Mouse (Mus musculus) liver, embryonic 11.5 days (tissue): ENCODE results near the gene Plxnb2. TPM values are rescaled to one million over a fixed set of nuclear protein-coding genes. Genes with fewer than 3 reads are reported as not detected.

Experiments used
- ATAC-seq: fragments of 200-750 bp; cut with Nextera tagmentation; replicated peaks from 2 replicates; pipeline ENCODE4 v1.8.0; 2017; ENCODE audit warnings: moderate number of reproducible peaks, mild to moderate bottlenecking, moderate TSS enrichment, moderate library complexity; ENCODE audit not compliant: low FRiP score
- DNase-seq: peaks from one replicate; pipeline ENCODE4 v3.0.0-alpha.2; 2017; ENCODE audit warnings: low spot score
- H3K27ac ChIP-seq: fragments of 300-500 bp; sonication (generic); 2 replicates; pipeline ENCODE4 v1.5.1; 2014; ENCODE audit warnings: mild to moderate bottlenecking, low read depth, low read length, control low read depth
- H3K27me3 ChIP-seq: fragments of 300-500 bp; sonication (generic); replicated peaks from 2 replicates; pipeline ENCODE4 v1.6.1; 2014; ENCODE audit warnings: low read length, mixed read lengths; ENCODE audit not compliant: control insufficient read depth, insufficient read depth
- H3K36me3 ChIP-seq: fragments of 300-500 bp; sonication (generic); 2 replicates; pipeline ENCODE4 v1.6.1; 2014; ENCODE audit warnings: mild to moderate bottlenecking, low read length, moderate library complexity, mixed read lengths; ENCODE audit not compliant: control insufficient read depth, insufficient read depth
- H3K4me1 ChIP-seq: fragments of 300-500 bp; sonication (generic); replicated peaks from 2 replicates; pipeline ENCODE4 v1.6.1; 2014; ENCODE audit warnings: low read length, mixed read lengths; ENCODE audit not compliant: control insufficient read depth, insufficient read depth
- H3K4me2 ChIP-seq: fragments of 300-500 bp; sonication (generic); 2 replicates; pipeline ENCODE4 v1.6.1; 2014; ENCODE audit warnings: mild to moderate bottlenecking, control low read depth, moderate library complexity
- H3K4me3 ChIP-seq: fragments of 300-500 bp; sonication (generic); 2 replicates; pipeline ENCODE4 v1.5.1; 2014; ENCODE audit warnings: low read depth, low read length, control low read depth
- H3K9ac ChIP-seq: fragments of 300-500 bp; sonication (generic); 2 replicates; pipeline ENCODE4 v1.6.1; 2014; ENCODE audit warnings: low read depth, low read length, control low read depth
- H3K9me3 ChIP-seq: fragments of 300-500 bp; sonication (generic); 2 replicates; pipeline ENCODE4 v1.6.1; 2016; ENCODE audit warnings: low read length, inconsistent platforms, mixed read lengths; ENCODE audit not compliant: control insufficient read depth
- WGBS: fragments of 180-500 bp; shearing (Covaris S2); extraction: QIAGEN DNeasy Blood & Tissue Kit; methylation state at CpG from one replicate; pipeline ENCODE4 v1.1.7; 2014; 5-methylcytosine and 5-hydroxymethylcytosine counted together
- polyA plus RNA-seq: library from polyadenylated mRNA; unstranded; fragments of >200 nt; fragmentation: Nextera tagmentation; extraction: Ambion mirVana; gene quantifications from 2 replicates; pipeline ENCODE4 v1.2.1, GENCODE M21; 2014

Plxnb2 gene
- polyA plus RNA-seq, 1 experiment from 2014 or later = 78.3 TPM

DNA sequence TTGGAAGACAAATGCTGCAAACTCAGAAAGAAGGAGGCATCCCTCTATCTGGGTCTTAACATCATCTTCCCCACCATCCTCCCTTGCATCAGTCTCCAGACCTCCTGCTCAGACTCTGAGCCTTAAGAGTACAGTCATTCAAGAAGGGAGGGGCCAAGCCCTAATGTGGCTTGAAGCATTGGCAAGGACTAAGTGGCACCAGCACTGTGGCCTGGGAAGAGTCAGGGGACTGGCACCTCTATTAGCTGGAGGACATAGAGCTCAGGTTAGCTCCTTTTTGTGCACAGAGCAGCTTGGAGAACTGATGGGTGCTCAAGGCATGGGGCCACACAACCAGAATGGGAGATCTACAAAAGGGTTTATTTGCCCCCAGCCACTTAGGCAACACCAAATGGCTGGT is 50.3 kb downstream of the Plxnb2 start:
- peaks cover 4% of the 10 kb centered on the region; the same call in 1 of the 2 replicates for H3K36me3 ChIP-seq
- no peak overlapping the region for H3K4me2 ChIP-seq
- peaks cover 14% of the 10 kb centered on the region for H3K4me1 ChIP-seq
- H3K9ac ChIP-seq = no peak overlapping the region
- no peak for ATAC-seq
- H3K27me3 ChIP-seq = no peaks in the 10 kb centered on the region; the same call in 1 of the 2 replicates
- no peak overlapping the region for H3K27ac ChIP-seq
- no peak overlapping the region for H3K4me3 ChIP-seq
- no peaks in the 10 kb centered on the region for H3K9me3 ChIP-seq
- no peak for DNase-seq

DNA sequence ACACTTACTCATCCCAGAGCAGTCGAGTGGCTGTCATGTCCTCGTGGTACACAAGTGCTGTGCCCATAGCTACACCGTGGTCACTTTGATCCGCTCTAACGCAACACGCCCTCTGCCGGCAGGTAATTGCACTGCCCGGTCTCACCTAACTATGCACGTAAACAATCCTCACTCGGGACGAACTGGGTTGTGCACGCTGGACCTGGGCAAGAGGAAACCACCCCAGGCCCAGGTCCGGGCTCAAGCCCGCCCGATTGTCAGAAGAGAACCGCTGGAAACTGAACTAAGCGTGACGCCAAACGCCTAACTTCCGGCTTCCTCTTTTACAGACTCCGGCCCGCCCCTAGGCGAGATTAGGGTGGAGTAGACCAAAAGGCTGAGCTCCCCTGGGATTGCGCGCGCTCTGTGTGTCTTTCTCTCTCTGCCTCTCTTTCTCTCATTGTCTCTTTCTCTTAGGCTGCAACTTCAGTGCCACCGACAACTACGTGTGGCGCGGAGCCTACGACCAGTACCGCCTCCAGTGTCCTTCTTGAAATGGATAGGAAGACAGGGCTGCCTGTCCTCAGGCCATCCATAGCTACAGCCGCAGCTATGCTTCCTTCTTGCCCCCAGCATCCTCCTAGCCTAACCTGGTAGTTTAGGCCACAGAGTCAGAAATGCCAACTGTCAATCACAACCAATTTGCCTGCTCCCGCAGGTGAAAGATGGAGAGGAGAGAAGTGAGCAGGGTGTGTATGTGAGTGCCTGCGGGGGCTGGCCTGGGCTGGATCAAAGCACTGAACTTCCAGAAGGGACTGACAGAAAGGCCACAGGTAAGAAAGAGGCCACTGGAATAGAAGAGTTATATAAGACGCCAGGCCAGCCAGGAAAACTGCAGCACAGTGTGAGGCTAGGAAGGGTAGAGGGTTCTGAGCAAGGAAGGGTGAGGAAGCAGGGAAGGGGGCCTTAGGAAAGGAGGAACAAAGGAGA is 51.9 kb downstream of the Plxnb2 start, which contains the start of gene Hdac10:
Gene Hdac10 (minus strand): TSS at position 319 of the 969 bp plus-strand sequence.
- Histone ChIP-seq H3K4me1 (peaks cover 18% of the 10 kb centered on the region), H3K27ac (peak within 1 kb of the TSS; percentile 66), H3K4me2 (peak within 1 kb of the TSS; percentile 98), H3K27me3 (no peaks in the 10 kb centered on the region), H3K9ac (peak within 1 kb of the TSS; percentile 81), H3K36me3 (peaks cover 5% of the 10 kb centered on the region; the same call in 1 of the 2 replicates), H3K4me3 (peak within 1 kb of the TSS; percentile 70), H3K9me3 (no peaks in the 10 kb centered on the region)
- 3% methylated on average over 36 of the region's 36 CpGs for WGBS
- ATAC-seq (peak; percentile 86), DNase-seq (peak; percentile 82)

DNA sequence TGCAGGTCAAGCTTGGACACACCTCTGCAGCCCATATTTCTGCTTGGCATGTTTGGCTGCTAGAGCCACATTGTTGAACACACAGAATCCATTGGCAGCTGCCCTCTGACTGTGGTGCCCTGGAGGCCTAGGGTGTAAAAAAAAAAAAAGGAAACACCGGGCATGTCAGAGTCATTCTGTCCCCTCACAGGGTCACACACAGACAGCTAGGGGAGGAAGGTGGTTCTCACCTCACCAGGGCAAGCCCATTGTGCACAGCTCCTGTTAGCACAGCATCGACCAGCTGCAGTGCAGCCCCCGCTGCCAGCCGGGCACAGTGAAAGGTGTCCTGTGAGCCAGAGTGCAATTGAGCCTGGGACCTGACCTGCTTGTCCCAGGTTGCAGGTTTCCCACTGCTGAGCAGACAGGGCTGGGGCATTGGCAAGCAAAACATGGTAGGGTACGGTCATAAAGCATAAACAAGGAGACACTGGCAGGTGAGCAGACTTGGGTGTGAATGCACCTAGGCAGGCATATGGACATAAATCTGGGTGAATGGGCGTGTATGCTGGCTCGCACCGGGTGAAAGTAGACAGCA is 53.1 kb downstream of the Plxnb2 start:
- H3K36me3 ChIP-seq = peaks cover 5% of the 10 kb centered on the region; the same call in 1 of the 2 replicates
- H3K9ac ChIP-seq = peak overlapping the region; percentile 81
- H3K9me3 ChIP-seq = no peaks in the 10 kb centered on the region
- 82% methylated on average over 8 of the region's 8 CpGs for WGBS
- no peaks in the 10 kb centered on the region for H3K27me3 ChIP-seq
- no peak for ATAC-seq
- H3K4me3 ChIP-seq = peak overlapping the region; percentile 70
- no peak overlapping the region for H3K27ac ChIP-seq
- no peak for DNase-seq
- H3K4me1 ChIP-seq = peaks cover 21% of the 10 kb centered on the region
- peak overlapping the region; percentile 98 for H3K4me2 ChIP-seq

DNA sequence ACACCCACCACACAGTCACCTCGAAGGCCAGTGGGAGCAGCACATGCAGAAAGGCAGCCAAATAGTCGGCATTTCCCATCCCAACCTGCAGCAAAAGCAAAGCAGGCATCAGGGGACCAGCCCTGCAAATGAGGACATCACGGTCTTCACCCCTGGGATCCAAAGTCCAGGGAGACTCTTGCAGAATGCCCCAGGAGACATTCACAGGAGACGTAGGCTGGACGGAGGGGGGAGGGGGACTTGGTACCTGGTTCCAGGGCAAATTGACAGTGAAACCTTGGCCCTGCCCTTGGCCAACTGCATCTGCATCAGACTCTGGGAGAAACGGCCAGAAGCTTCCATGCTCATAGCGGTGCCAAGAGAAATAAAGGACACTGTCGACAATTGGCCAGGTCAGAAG is 54.0 kb downstream of the Plxnb2 start:
- 87% methylated on average over 8 of the region's 8 CpGs for WGBS
- no peak for ATAC-seq

DNA sequence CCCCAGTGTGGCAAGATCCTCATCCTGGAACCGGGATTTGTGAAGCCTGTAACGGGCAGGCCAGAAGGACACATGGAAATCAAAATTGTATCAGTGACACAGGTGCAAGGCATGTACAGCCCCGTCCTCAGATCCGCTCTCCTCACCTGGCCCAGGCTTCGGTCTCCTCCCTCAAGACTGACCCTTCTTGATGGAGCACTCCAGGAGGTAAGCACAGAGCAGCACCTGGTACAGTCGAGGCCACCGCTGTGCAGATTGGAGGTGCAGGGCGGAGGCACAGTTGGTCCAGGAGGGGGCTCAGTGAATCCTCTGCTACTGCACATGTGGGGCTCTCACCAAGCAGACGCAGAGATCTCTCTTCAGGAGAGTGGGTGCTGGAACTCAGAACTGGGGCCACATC is 55.2 kb downstream of the Plxnb2 start:
- Histone ChIP-seq H3K36me3 (peaks cover 5% of the 10 kb centered on the region; the same call in 1 of the 2 replicates), H3K9me3 (no peaks in the 10 kb centered on the region), H3K27ac (no peak overlapping the region), H3K9ac (no peak overlapping the region), H3K4me3 (no peak overlapping the region), H3K27me3 (no peaks in the 10 kb centered on the region), H3K4me2 (no peak overlapping the region), H3K4me1 (peaks cover 37% of the 10 kb centered on the region)
- DNase-seq (no peak), ATAC-seq (no peak)
- 92% methylated on average over 9 of the region's 9 CpGs for WGBS

More for the DNA sequence above, 54.0 kb downstream of the Plxnb2 start:
- Histone ChIP-seq H3K27ac (no peak overlapping the region), H3K9me3 (no peaks in the 10 kb centered on the region), H3K27me3 (no peaks in the 10 kb centered on the region), H3K4me3 (no peak overlapping the region), H3K9ac (no peak overlapping the region), H3K4me2 (no peak overlapping the region), H3K36me3 (peaks cover 5% of the 10 kb centered on the region; the same call in 1 of the 2 replicates), H3K4me1 (peaks cover 28% of the 10 kb centered on the region)
- no peak for DNase-seq

DNA sequence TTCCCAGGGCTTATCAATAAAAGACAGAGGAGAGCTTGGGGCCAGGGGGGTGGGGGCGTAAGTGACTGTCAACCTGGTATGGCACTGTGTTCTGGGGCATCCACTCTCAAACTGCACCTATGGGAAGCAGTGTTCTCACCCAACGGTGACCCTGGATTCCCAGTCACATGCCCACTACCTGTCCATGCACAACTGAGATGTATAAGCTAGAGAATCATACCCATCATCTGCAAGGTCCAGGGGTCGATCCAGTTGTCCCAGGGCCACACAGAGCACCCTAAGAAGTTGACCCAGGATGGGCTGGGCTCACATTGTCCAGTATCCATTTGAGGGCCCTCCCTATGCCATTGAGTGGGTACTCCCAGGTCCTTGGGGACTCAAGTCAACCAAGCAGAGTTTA is 56.3 kb downstream of the Plxnb2 start:
- WGBS = 82% methylated on average over 3 of the region's 3 CpGs
- Histone ChIP-seq H3K4me3 (no peak overlapping the region), H3K9ac (no peak overlapping the region), H3K9me3 (no peaks in the 10 kb centered on the region), H3K4me2 (no peak overlapping the region), H3K27ac (no peak overlapping the region), H3K4me1 (peaks cover 37% of the 10 kb centered on the region), H3K27me3 (no peaks in the 10 kb centered on the region), H3K36me3 (peaks cover 5% of the 10 kb centered on the region; the same call in 1 of the 2 replicates)
- DNase-seq (no peak), ATAC-seq (no peak)

DNA sequence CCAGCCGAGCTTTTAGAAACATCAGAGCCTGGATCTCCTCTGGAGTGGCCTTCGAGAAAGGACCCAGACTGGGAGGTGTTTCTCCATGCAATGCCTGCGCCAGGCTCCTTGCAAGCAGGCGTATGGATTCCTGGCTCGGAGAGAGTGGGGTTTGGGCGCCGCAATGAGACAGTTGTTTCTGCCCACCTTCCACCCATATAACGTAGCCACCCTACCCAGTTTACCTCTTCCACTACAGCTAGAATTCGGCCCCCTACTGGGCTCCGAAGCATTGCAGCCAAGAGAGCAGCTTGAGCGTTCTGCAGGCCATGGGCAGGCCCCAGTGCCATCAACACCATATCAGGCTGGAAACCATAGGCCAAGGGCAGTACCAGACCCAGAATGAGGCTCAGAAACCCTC is 57.0 kb downstream of the Plxnb2 start:
- peak overlapping the region; percentile 98 for H3K4me2 ChIP-seq
- H3K27me3 ChIP-seq = no peaks in the 10 kb centered on the region
- H3K4me3 ChIP-seq = peak overlapping the region; percentile 75
- DNase-seq (peak; percentile 37), ATAC-seq (no peak)
- H3K36me3 ChIP-seq = peaks cover 7% of the 10 kb centered on the region; the same call in 1 of the 2 replicates
- H3K9me3 ChIP-seq = no peaks in the 10 kb centered on the region
- WGBS = 34% methylated on average over 11 of the region's 11 CpGs
- peaks cover 32% of the 10 kb centered on the region for H3K4me1 ChIP-seq
- H3K9ac ChIP-seq = peak overlapping the region; percentile 44
- 0 out of 2 replicates have a peak overlapping the region, but pooled peaks have one; percentile 34 for H3K27ac ChIP-seq

DNA sequence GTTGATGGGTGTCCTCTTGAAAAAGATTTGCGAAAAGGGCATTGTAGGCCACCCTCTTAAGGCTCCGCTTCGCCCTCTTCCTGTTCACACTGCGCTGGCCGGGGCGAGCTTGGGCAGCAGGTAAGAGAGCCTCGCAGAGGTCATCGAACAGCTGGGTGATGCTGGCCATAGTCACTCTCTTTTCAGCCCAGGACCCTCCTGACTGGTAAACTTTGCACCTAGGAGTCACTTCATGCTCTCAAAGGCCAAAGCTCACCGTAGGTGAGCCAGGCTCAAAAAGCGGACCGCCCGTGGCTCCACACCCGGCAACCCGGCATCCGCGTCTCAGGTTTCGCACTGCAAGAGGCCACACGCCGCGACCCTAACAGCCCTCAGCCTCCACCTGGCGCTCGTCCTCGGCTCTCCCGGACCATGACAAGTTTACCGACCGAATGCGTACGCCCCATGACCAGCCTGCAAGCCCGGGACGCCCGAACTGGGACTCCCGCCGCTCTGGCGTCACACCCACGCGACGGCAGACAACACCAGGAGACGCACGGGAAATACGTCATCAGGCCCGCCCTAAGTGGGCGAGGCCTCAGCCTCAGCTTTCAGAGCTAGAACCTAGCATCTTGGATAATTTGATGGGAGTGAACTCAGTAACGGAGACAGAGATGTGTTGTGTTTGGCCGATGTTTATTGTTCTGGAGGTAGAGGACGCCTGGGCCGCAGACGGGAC is 57.8 kb downstream of the Plxnb2 start, which contains the start of gene Tubgcp6:
Gene Tubgcp6 (minus strand): TSS at position 464 of the 718 bp plus-strand sequence.
- peak within 1 kb of the TSS; percentile 43 for H3K27ac ChIP-seq
- H3K4me2 ChIP-seq = peak within 1 kb of the TSS; percentile 98
- no peaks in the 10 kb centered on the region for H3K9me3 ChIP-seq
- peak within 1 kb of the TSS; percentile 75 for H3K4me3 ChIP-seq
- WGBS = under 1% methylated on average over 47 of the region's 47 CpGs
- DNase-seq (peak; percentile 92), ATAC-seq (peak; percentile 84)
- peaks cover 13% of the 10 kb centered on the region; the same call in 1 of the 2 replicates for H3K36me3 ChIP-seq
- H3K9ac ChIP-seq = peak within 1 kb of the TSS; percentile 77
- peaks cover 28% of the 10 kb centered on the region for H3K4me1 ChIP-seq
- H3K27me3 ChIP-seq = no peaks in the 10 kb centered on the region
